Mouse (Mus musculus): ENCODE measurements around the gene Ap2a2.
"Not testable (repeated sequence)": the region's sequence is repeated elsewhere in the genome, so short reads cannot be mapped to it uniquely, and the experiment has no call there.

Ap2a2 gene

DNA sequence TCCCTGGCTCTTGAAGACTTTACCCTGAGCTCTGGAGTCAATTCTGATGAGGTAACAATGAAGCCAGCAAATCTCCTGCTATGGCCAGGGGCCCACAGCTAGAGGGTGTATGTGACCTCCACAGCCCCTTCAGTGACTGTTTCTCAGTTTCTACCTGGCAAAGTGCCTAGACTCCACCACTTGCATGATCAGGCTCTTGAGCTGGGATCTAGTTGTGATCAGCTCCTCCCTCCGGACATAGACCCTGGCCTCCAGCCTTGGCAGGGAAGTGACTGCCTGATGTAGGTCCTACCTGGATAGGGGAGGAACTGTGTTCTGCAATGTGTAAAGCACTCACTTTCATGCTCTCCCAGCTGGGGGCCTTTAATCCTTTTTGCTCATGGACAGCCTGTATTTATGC is 98.4 kb downstream of the Ap2a2 start:
- DNase-seq (ENCODE audit: low read depth, low spot score) = no peak

DNA sequence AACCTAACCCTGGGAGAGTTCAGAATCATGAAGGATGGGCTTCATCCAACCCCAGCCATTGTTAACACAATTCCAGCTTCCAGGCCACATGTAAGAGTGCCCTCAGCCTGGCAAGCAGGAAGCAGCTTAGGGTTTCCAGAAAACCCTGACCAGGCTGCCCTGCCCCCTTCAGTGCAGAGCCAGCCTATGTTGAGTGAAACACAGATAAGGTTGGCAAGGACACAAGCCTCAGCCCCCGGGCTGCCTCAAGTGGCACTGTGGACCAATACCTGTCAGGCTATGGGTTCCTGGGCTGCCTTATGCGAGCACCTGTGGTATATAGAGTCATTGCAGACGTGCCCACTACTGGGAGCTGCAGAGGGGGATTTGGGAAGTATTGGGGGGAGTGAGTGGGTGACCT is 99.5 kb downstream of the Ap2a2 start:
- DNase-seq (ENCODE audit: low read depth, low spot score) = no peak

- no peak for DNase-seq (ENCODE audit: low read depth, low spot score)
Observed at GRCm38 (mm10) chr7:141662223-141662622, 100.2 kb downstream of the Ap2a2 start.

- no peak for DNase-seq (ENCODE audit: low read depth, low spot score)
Observed at GRCm38 (mm10) chr7:141666190-141666589, 104.2 kb downstream of the Ap2a2 start.

- DNase-seq (ENCODE audit: low read depth, low spot score) = not testable (repeated sequence)
Observed at GRCm38 (mm10) chr7:141669097-141669496, 107.1 kb downstream of the Ap2a2 start.

- DNase-seq (ENCODE audit: low read depth, low spot score) = no peak
Observed at GRCm38 (mm10) chr7:141670999-141671398, 109.0 kb downstream of the Ap2a2 start.

- no peak for DNase-seq (ENCODE audit: low read depth, low spot score)
Observed at GRCm38 (mm10) chr7:141671626-141672291, 109.8 kb downstream of the Ap2a2 start.

DNA sequence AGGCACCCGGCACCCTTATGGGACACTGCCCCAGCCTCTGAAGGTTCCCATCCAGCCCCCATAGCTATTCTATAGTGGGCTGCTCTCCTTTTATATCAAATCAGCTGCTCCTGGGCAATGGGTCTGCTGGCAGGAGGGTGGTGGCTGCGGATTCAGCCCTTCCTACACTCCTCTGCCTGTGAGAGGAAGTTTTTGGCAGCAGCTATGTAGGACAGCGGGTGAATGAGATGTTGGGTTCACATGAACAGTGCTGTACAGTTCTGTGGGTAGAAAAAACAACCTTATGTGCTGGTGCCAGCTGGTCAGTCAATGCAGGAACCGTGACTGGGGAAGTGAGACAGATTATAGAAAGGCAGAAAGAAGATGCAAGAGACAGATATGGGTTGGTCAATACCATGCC is 116.9 kb downstream of the Ap2a2 start:
- no peak for DNase-seq (ENCODE audit: low read depth, low spot score)
